Mouse (Mus musculus) hindbrain, embryonic 11.5 days (tissue): Measurements from ENCODE around the gene Shoc2. TPM values are rescaled to one million over a fixed set of nuclear protein-coding genes. Genes with fewer than 3 reads are reported as not detected.

ENCODE experiments used
- ATAC-seq: fragments of 200-750 bp; cut with Nextera tagmentation; 2 replicates; pipeline ENCODE4 v1.8.0; 2017; ENCODE audit warnings: mild to moderate bottlenecking, moderate TSS enrichment, moderate library complexity; ENCODE audit not compliant: low FRiP score
- DNase-seq: peaks from one replicate; pipeline ENCODE4 v3.0.0-alpha.2; 2015; ENCODE audit warnings: low spot score
- H3K27ac ChIP-seq: fragments of 300-500 bp; sonication (generic); 2 replicates; pipeline ENCODE4 v1.5.1; 2014; ENCODE audit warnings: mild to moderate bottlenecking, low read depth, low read length
- H3K27me3 ChIP-seq: fragments of 300-500 bp; sonication (generic); 2 replicates; pipeline ENCODE4 v1.6.1; 2014; ENCODE audit warnings: mild to moderate bottlenecking, low read length, moderate library complexity, mixed read lengths; ENCODE audit not compliant: control insufficient read depth, insufficient read depth
- H3K36me3 ChIP-seq: fragments of 300-500 bp; sonication (generic); 2 replicates; pipeline ENCODE4 v1.6.1; 2014; ENCODE audit warnings: mild to moderate bottlenecking, low read length, moderate library complexity, mixed read lengths; ENCODE audit not compliant: control insufficient read depth, insufficient read depth
- H3K4me1 ChIP-seq: fragments of 300-500 bp; sonication (generic); replicated peaks from 2 replicates; pipeline ENCODE4 v1.6.1; 2014; ENCODE audit warnings: low read length, mixed read lengths; ENCODE audit not compliant: control insufficient read depth, insufficient read depth
- H3K4me2 ChIP-seq: fragments of 300-500 bp; sonication (generic); replicated peaks from 2 replicates; pipeline ENCODE4 v1.6.1; 2014; ENCODE audit warnings: mild to moderate bottlenecking, low read depth, low read length
- H3K4me3 ChIP-seq: fragments of 300-500 bp; sonication (generic); 2 replicates; pipeline ENCODE4 v1.5.1; 2014; ENCODE audit warnings: low read depth, low read length
- H3K9ac ChIP-seq: fragments of 300-500 bp; sonication (generic); 2 replicates; pipeline ENCODE4 v1.6.1; 2014; ENCODE audit warnings: low read depth, low read length
- H3K9me3 ChIP-seq: fragments of 300-500 bp; sonication (generic); 2 replicates; pipeline ENCODE4 v1.6.1; 2016; ENCODE audit warnings: low read length; ENCODE audit not compliant: control insufficient read depth
- WGBS: fragments of 180-500 bp; shearing (Covaris S2); extraction: QIAGEN DNeasy Blood & Tissue Kit; methylation state at CpG from one replicate; pipeline ENCODE4 v1.1.7; 2014; 5-methylcytosine and 5-hydroxymethylcytosine counted together
- polyA plus RNA-seq: library from polyadenylated mRNA; unstranded; fragments of >200 nt; fragmentation: Nextera tagmentation; extraction: Ambion mirVana; gene quantifications from 2 replicates; pipeline ENCODE4 v1.2.1, GENCODE M21; 2014

Gene Shoc2
- polyA plus RNA-seq, 1 experiment from 2014 or later = 80.9 TPM

GRCm38 (mm10) chr19:53925338-53925751, 18.8 kb upstream of the Shoc2 start:
- no peak for ATAC-seq
- no peak overlapping the region for H3K9ac ChIP-seq
- peak; percentile 50 for DNase-seq
- H3K4me1 ChIP-seq = no peaks in the 10 kb centered on the region
- H3K4me2 ChIP-seq = no peak overlapping the region
- WGBS = 85% methylated on average over 2 of the region's 2 CpGs
- H3K36me3 ChIP-seq = 0 out of 2 replicates have a peak, but pooled peaks cover 3% of the 10 kb centered on the region
- H3K4me3 ChIP-seq = no peak overlapping the region
- H3K9me3 ChIP-seq = no peaks in the 10 kb centered on the region
- no peaks in the 10 kb centered on the region for H3K27me3 ChIP-seq
- H3K27ac ChIP-seq = no peak overlapping the region

GRCm38 (mm10) chr19:53926705-53927104, 17.4 kb upstream of the Shoc2 start:
- no peak overlapping the region for H3K4me2 ChIP-seq
- no peak for ATAC-seq
- no peaks in the 10 kb centered on the region for H3K9me3 ChIP-seq
- H3K9ac ChIP-seq = no peak overlapping the region
- H3K4me3 ChIP-seq = no peak overlapping the region
- H3K27me3 ChIP-seq = no peaks in the 10 kb centered on the region
- 84% methylated on average over 1 of the region's 1 CpGs for WGBS
- DNase-seq = no peak
- no peaks in the 10 kb centered on the region for H3K4me1 ChIP-seq
- no peak overlapping the region for H3K27ac ChIP-seq
- 0 out of 2 replicates have a peak, but pooled peaks cover 3% of the 10 kb centered on the region for H3K36me3 ChIP-seq

GRCm38 (mm10) chr19:53929218-53929617, 14.9 kb upstream of the Shoc2 start:
- H3K36me3 ChIP-seq = 0 out of 2 replicates have a peak, but pooled peaks cover 2% of the 10 kb centered on the region

GRCm38 (mm10) chr19:53933050-53933449, 11.1 kb upstream of the Shoc2 start:
- no peak overlapping the region for H3K4me2 ChIP-seq
- no peaks in the 10 kb centered on the region for H3K4me1 ChIP-seq
- no peak overlapping the region for H3K4me3 ChIP-seq
- ATAC-seq (no peak), DNase-seq (no peak)
- no peak overlapping the region for H3K27ac ChIP-seq
- H3K27me3 ChIP-seq = no peaks in the 10 kb centered on the region
- H3K9me3 ChIP-seq = no peaks in the 10 kb centered on the region
- no peaks in the 10 kb centered on the region for H3K36me3 ChIP-seq
- H3K9ac ChIP-seq = no peak overlapping the region

More at GRCm38 (mm10) chr19:53929218-53929617, 14.9 kb upstream of the Shoc2 start:
- no peak for DNase-seq
- Histone ChIP-seq H3K9ac (no peak overlapping the region), H3K4me2 (no peak overlapping the region), H3K9me3 (no peaks in the 10 kb centered on the region), H3K27ac (no peak overlapping the region), H3K4me3 (no peak overlapping the region), H3K4me1 (no peaks in the 10 kb centered on the region), H3K27me3 (no peaks in the 10 kb centered on the region)
- ATAC-seq = no peak
- 87% methylated on average over 3 of the region's 3 CpGs for WGBS

GRCm38 (mm10) chr19:53934046-53934445, 10.1 kb upstream of the Shoc2 start:
- H3K27ac ChIP-seq = no peak overlapping the region
- H3K27me3 ChIP-seq = no peaks in the 10 kb centered on the region
- no peak overlapping the region for H3K4me2 ChIP-seq
- H3K9me3 ChIP-seq = no peaks in the 10 kb centered on the region
- H3K4me3 ChIP-seq = no peak overlapping the region
- ATAC-seq (no peak), DNase-seq (no peak)
- H3K4me1 ChIP-seq = no peaks in the 10 kb centered on the region
- H3K36me3 ChIP-seq = no peaks in the 10 kb centered on the region
- H3K9ac ChIP-seq = no peak overlapping the region

- Histone ChIP-seq H3K36me3 (no peaks in the 10 kb centered on the region), H3K9ac (no peak overlapping the region), H3K4me3 (no peak overlapping the region), H3K4me2 (no peak overlapping the region), H3K4me1 (no peaks in the 10 kb centered on the region), H3K9me3 (no peaks in the 10 kb centered on the region), H3K27me3 (no peaks in the 10 kb centered on the region), H3K27ac (no peak overlapping the region)
- WGBS = 85% methylated on average over 4 of the region's 4 CpGs
- ATAC-seq (no peak), DNase-seq (no peak)
Measured at GRCm38 (mm10) chr19:53939467-53939866, 4.6 kb upstream of the Shoc2 start.

- Histone ChIP-seq H3K36me3 (no peaks in the 10 kb centered on the region), H3K9me3 (no peaks in the 10 kb centered on the region), H3K4me1 (no peaks in the 10 kb centered on the region), H3K9ac (no peak overlapping the region), H3K27me3 (no peaks in the 10 kb centered on the region), H3K4me2 (no peak overlapping the region), H3K27ac (no peak overlapping the region), H3K4me3 (no peak overlapping the region)
- WGBS = 87% methylated on average over 4 of the region's 4 CpGs
- DNase-seq (no peak), ATAC-seq (no peak)
Measured at GRCm38 (mm10) chr19:53941139-53941538, 3.0 kb upstream of the Shoc2 start.

GRCm38 (mm10) chr19:53942342-53942741, 1.8 kb upstream of the Shoc2 start:
- WGBS = 93% methylated on average over 2 of the region's 2 CpGs
- no peak overlapping the region for H3K4me2 ChIP-seq
- ATAC-seq (no peak), DNase-seq (no peak)
- H3K27ac ChIP-seq = no peak overlapping the region
- H3K9me3 ChIP-seq = no peaks in the 10 kb centered on the region
- H3K4me1 ChIP-seq = no peaks in the 10 kb centered on the region; the same call in 1 of the 2 replicates
- no peaks in the 10 kb centered on the region for H3K27me3 ChIP-seq
- H3K4me3 ChIP-seq = no peak overlapping the region
- no peaks in the 10 kb centered on the region for H3K36me3 ChIP-seq
- no peak overlapping the region for H3K9ac ChIP-seq

GRCm38 (mm10) chr19:53944786-53945169, 672 bp downstream of the Shoc2 start:
- ATAC-seq (no peak; the same call in 1 of the 2 replicates), DNase-seq (no peak)
- Histone ChIP-seq H3K27ac (peak overlapping the region; percentile 94), H3K4me1 (no peaks in the 10 kb centered on the region; the same call in 1 of the 2 replicates), H3K4me2 (peak overlapping the region; percentile 49; the same call in 1 of the 2 replicates), H3K36me3 (no peaks in the 10 kb centered on the region), H3K4me3 (peak overlapping the region; percentile 87), H3K27me3 (no peaks in the 10 kb centered on the region), H3K9me3 (no peaks in the 10 kb centered on the region), H3K9ac (peak overlapping the region; percentile 93)
- 0% methylated on average over 24 of the region's 47 CpGs for WGBS
